Mouse (Mus musculus) kidney, adult 2 months (tissue): ENCODE data around the gene Cdc37l1. TPM values are rescaled to one million over a fixed set of nuclear protein-coding genes. Genes with fewer than 3 reads are reported as not detected.
A peak's percentile ranks its signal among the peaks of the same experiment; 100 is the strongest.

ENCODE experiments used
- DNase-seq: peaks from one replicate; pipeline ENCODE4 v3.0.0; 2021
- H3K27ac ChIP-seq: fragments of 200-500 bp; 2 replicates; pipeline ENCODE4 v1.5.1; 2012; ENCODE audit warnings: low read depth, low read length, control low read depth, inconsistent platforms; ENCODE audit not compliant: insufficient read depth
- H3K27me3 ChIP-seq: fragments of 200-500 bp; replicated peaks from 2 replicates; pipeline ENCODE4 v1.6.1; 2012; ENCODE audit warnings: mild to moderate bottlenecking, moderate library complexity, low read length, inconsistent platforms; ENCODE audit not compliant: control insufficient read depth, insufficient read depth
- H3K36me3 ChIP-seq: fragments of 200-500 bp; 2 replicates; pipeline ENCODE4 v1.6.1; 2012; ENCODE audit warnings: mild to moderate bottlenecking, moderate library complexity, low read length, inconsistent platforms; ENCODE audit not compliant: control insufficient read depth, insufficient read depth
- H3K4me1 ChIP-seq: fragments of 200-500 bp; 2 replicates; pipeline ENCODE4 v1.6.1; 2011; ENCODE audit warnings: low read length; ENCODE audit not compliant: control insufficient read depth, insufficient read depth
- H3K4me3 ChIP-seq: fragments of 200-500 bp; 2 replicates; pipeline ENCODE4 v1.5.1; 2011; ENCODE audit warnings: mild to moderate bottlenecking, low read depth, low read length, control low read depth; ENCODE audit not compliant: insufficient read depth
- CTCF ChIP-seq: fragments of 200-500 bp; conservative IDR thresholded peaks from 2 replicates; pipeline ENCODE4 v1.5.1; 2011; ENCODE audit warnings: low read depth, mild to moderate bottlenecking, control low read depth, low read length, moderate library complexity, mixed read lengths; ENCODE audit not compliant: insufficient read depth, insufficient read length
- POLR2A ChIP-seq: fragments of 200-500 bp; IDR thresholded peaks from one replicate; pipeline ENCODE4 v1.6.1; 2011; ENCODE audit warnings: low read depth, low read length, control low read depth
- WGBS: fragments of 180-500 bp; shearing (Covaris S2); methylation state at CpG from one replicate; pipeline ENCODE4 v1.1.7; 2018; 5-methylcytosine and 5-hydroxymethylcytosine counted together
- polyA plus RNA-seq: library from polyadenylated mRNA; depleted of rRNA; stranded (reverse); fragments of >200 nt; gene quantifications from 2 replicates; pipeline ENCODE4 v1.2.3, GENCODE M21; 2012; rRNA removed

The Cdc37l1 gene
- polyA plus RNA-seq, result 13.5 and 15.6 TPM in 2 replicates

GRCm38 (mm10) chr19:28990194-28990589 lies at the start of gene Cdc37l1:
TSS of gene Cdc37l1 (plus strand) at chr19:28990352.
- WGBS, result under 1% methylated on average over 37 of the region's 37 CpGs
- H3K4me3 ChIP-seq, result peak within 1 kb of the TSS; percentile 68

GRCm38 (mm10) chr19:28941271-28941670 lies 48.9 kb upstream of the Cdc37l1 start:
- Histone ChIP-seq H3K36me3 (no peaks in the 10 kb centered on the region), H3K27ac (no peak overlapping the region), H3K4me3 (no peak overlapping the region), H3K4me1 (no peaks in the 10 kb centered on the region; the same call in 1 of the 2 replicates), H3K27me3 (no peaks in the 10 kb centered on the region; the same call in 1 of the 2 replicates)
- WGBS, result 72% methylated on average over 4 of the region's 4 CpGs
- TF ChIP-seq CTCF (no peak), POLR2A (no peak)
- DNase-seq, result no peak

More at GRCm38 (mm10) chr19:28990194-28990589, at the start of gene Cdc37l1:
- Histone ChIP-seq H3K36me3 (0 out of 2 replicates have a peak, but pooled peaks cover 3% of the 10 kb centered on the region), H3K27me3 (no peaks in the 10 kb centered on the region), H3K4me1 (peaks cover 3% of the 10 kb centered on the region; the same call in 1 of the 2 replicates), H3K27ac (peak within 1 kb of the TSS; percentile 95)
- peak; percentile 99 for DNase-seq
- TF ChIP-seq POLR2A, result peak; percentile 64
- no peak for TF ChIP-seq CTCF

- DNase-seq, result no peak
- Histone ChIP-seq H3K4me3 (no peak overlapping the region), H3K4me1 (no peaks in the 10 kb centered on the region), H3K36me3 (no peaks in the 10 kb centered on the region), H3K27ac (no peak overlapping the region), H3K27me3 (no peaks in the 10 kb centered on the region; the same call in 1 of the 2 replicates)
- 40% methylated on average over 4 of the region's 4 CpGs for WGBS
- no peak for TF ChIP-seq POLR2A
- TF ChIP-seq CTCF, result no peak
These were observed 43.4 kb upstream of the Cdc37l1 start for GRCm38 (mm10) chr19:28946782-28947181.

GRCm38 (mm10) chr19:28947311-28947710 lies 42.8 kb upstream of the Cdc37l1 start:
- no peak for TF ChIP-seq CTCF
- 37% methylated on average over 2 of the region's 2 CpGs for WGBS
- H3K36me3 ChIP-seq, result no peaks in the 10 kb centered on the region
- no peaks in the 10 kb centered on the region; the same call in 1 of the 2 replicates for H3K27me3 ChIP-seq
- H3K4me1 ChIP-seq, result no peaks in the 10 kb centered on the region
- no peak for DNase-seq
- no peak overlapping the region for H3K27ac ChIP-seq
- H3K4me3 ChIP-seq, result no peak overlapping the region

- no peak for TF ChIP-seq POLR2A
- no peak for TF ChIP-seq CTCF
- Histone ChIP-seq H3K4me3 (no peak overlapping the region), H3K27ac (no peak overlapping the region), H3K27me3 (no peaks in the 10 kb centered on the region), H3K36me3 (no peaks in the 10 kb centered on the region), H3K4me1 (no peaks in the 10 kb centered on the region)
- DNase-seq, result no peak
- 83% methylated on average over 5 of the region's 5 CpGs for WGBS
These were observed 38.9 kb upstream of the Cdc37l1 start for GRCm38 (mm10) chr19:28951251-28951650.

GRCm38 (mm10) chr19:28963113-28963512 lies 27.0 kb upstream of the Cdc37l1 start:
- H3K27ac ChIP-seq, result peak overlapping the region; percentile 62; the same call in 1 of the 2 replicates
- no peak overlapping the region for H3K4me3 ChIP-seq
- no peak for TF ChIP-seq POLR2A
- no peak for TF ChIP-seq CTCF
- H3K36me3 ChIP-seq, result no peaks in the 10 kb centered on the region
- peak; percentile 11 for DNase-seq
- H3K27me3 ChIP-seq, result no peaks in the 10 kb centered on the region
- H3K4me1 ChIP-seq, result peaks cover 10% of the 10 kb centered on the region
- WGBS, result 40% methylated on average over 3 of the region's 3 CpGs

- WGBS, result 1% methylated on average over 4 of the region's 4 CpGs
- TF ChIP-seq POLR2A, result no peak
- no peak for TF ChIP-seq CTCF
These were observed 26.7 kb upstream of the Cdc37l1 start for GRCm38 (mm10) chr19:28963513-28963841.

More at GRCm38 (mm10) chr19:28963513-28963841, 26.7 kb upstream of the Cdc37l1 start:
- Histone ChIP-seq H3K36me3 (no peaks in the 10 kb centered on the region), H3K4me3 (peak overlapping the region; percentile 60), H3K4me1 (peaks cover 10% of the 10 kb centered on the region), H3K27ac (peak overlapping the region; percentile 62; the same call in 1 of the 2 replicates), H3K27me3 (no peaks in the 10 kb centered on the region)
- DNase-seq, result no peak
